Mouse (Mus musculus) cerebellum, postnatal 36 days (tissue): Measurements from ENCODE around the gene Mlph.
A peak's percentile ranks its signal among the peaks of the same experiment; 100 is the strongest.

Source experiments
- DNase-seq, 2 experiments: peaks; one replicate each; pipeline ENCODE4 v3.0.0; 2021 to 2022; ENCODE audit warnings: mixed read lengths in 2 of 2

Gene Mlph

DNA sequence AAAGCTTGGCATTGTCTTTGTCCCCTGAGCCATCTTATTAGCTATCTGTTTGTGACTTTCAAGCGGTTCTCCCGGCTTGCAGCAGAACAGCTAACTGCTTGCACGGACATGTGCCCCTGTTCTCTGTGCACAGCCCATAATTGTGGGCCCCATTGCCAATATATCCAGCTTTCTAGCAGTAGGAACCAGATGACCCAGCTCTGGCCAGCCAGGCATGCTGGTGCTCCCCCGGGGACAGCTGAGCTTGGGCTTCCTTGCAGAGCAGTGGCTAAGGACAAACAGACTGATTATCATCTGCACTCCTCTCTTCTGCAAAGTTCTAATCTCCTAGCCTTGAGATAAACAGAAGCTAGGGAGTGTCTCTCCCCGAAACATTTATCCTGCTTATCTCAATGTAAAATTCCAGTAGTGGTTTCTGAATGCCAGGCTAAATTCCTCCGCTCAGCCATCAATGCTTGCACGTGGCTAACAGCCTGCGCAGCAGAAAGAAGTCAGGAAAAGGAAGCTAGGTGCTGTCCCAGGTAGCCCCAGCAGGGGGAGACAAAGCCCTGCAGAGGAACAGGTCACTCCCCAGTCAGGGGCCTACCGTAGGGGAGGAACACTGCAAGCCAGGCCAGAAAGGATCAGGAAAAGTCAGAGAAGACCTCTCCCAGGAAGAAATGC lies 58.2 kb downstream of the Mlph start:
- peak; percentile 93 to 94 for DNase-seq

DNA sequence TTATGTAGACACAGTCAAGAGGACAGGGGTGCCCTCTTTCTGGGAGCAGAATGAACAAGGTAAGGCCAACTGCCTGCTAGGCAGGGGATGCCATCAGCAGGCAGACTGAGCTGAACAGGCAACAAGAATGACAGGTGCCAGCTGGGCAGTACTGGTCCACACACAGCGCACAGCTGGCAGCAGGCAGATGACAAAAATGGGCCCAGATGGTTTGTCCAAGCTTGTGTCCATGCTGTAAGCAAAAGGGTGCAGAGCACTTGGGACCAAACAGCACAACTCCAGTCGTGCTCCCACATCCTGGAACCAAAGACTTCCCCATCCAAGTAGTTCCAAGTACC lies 58.7 kb downstream of the Mlph start:
- DNase-seq = no peak

DNA sequence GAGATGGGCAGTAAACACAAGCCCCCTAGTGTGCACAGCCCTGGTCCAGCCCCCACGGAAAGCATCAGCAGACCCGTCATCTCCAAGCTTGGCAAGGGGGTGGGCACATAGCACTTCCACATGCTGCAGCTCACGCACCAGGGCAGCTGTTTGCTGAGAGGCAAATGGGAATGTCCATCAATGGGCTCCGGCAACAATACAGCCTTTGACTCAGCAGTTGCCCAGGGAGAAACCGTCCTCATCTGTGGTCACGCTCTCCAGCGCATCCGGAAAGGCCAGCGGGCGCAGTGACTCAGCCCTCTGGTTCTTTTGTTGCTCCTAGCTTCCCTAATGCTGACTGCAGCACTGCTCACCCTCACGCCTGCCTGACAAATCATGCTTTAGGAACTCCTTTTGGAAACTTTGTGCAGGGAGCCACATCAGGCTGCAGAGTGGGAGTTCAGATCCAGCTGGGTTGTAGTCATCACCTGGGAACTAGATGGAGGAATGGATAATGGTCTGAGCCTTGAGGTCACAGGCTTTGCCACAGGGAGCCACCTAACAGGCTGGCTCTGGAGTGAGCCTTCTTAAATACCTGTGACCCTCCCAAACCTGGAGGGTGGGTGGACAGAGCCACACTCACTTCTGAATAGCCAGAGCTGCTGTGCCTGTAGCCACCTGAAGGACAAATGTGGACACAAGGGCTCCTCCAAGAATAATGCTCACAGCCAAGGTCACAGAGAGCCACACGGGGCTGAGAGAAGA lies 60.2 kb downstream of the Mlph start:
- DNase-seq = no peak

DNA sequence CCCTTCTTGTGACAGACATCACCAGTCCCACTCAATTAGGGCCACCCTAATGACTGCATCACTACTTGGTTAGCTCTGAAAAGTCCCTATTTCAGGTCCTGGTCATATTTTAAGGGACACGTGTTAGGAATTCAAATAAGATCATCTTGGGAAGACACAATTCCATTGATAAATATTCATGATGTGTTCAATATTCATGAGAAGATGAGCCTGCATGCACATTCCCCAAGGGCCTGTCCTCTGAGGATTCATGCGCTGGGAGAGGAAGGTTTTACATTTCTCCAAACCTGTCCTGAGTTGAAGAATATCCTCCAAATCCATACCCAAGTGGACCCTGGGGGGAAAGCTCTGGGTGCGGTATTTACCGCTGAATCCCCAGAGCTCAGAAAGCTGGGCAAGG lies 61.1 kb downstream of the Mlph start:
- no peak for DNase-seq

DNA sequence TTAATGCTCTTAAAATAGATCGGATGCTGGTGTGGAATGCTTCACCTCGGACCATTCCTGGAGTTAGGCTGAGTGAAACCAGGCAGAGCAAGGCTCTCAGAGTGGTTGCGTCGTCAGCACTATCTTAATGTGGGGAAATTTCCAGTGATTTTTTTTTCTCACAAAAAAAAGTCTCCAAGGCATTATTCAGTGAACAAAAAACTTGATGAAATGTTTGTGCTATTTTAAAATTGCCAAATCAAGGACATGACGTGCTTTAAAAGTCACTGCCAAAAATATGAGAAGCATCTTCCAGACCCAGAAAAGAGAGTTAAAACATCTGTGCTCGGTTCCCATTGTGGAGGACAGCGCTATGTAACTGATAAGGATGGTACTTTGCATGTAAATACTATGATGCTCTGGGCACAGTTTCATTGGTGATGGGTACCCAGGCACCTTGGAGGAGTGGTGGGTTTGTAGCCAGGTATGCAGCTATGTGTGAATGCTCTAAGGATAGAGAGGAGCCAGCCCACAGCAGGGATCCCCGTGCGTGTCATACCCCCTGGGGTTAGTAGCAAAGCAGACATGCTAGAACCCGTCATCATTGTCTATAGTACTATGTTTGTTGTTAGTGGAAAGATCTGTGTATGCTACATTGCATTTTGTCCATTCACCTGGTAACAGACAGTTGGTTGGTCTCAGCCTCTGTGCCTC lies 65.9 kb downstream of the Mlph start:
- DNase-seq = no peak

DNA sequence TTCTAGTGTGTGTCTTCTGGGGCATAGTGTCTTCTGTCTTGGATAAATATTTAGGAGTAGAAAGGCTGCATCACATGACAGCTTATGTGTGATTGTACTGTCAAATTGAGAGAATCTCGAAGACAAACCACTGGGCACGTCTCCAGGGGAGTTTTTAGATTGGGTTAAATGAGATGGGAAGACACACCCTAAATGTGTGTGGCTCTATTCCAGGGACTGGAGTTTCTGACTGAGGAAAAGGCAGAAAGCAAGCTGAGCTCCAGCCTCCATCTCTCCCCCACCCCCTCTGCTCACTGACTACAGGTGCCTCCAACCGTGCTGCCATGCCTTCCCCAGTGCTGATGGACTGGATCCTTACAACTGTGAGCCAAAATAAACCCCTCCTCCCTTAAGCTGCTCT lies 66.5 kb downstream of the Mlph start:
- DNase-seq = no peak

DNA sequence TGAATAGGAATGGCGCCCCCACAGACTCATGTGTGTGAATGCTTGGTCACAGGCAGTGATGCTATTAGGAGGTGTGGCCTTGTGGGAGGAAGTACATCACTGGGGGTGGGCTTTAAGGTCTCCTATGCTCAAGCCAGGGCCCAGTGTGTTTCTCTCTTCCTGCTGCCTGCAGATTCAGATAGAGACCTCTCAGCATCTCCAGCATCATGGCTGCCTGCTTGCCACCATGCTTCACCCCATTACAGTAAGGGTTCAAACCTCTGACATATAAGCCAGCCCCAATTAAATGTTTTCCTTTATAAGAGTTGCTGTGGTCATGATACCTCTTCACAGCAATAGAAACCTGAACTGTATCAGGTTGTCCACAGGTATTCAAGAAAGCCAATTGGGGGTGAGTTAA lies 81.0 kb downstream of the Mlph start:
- DNase-seq = no peak

DNA sequence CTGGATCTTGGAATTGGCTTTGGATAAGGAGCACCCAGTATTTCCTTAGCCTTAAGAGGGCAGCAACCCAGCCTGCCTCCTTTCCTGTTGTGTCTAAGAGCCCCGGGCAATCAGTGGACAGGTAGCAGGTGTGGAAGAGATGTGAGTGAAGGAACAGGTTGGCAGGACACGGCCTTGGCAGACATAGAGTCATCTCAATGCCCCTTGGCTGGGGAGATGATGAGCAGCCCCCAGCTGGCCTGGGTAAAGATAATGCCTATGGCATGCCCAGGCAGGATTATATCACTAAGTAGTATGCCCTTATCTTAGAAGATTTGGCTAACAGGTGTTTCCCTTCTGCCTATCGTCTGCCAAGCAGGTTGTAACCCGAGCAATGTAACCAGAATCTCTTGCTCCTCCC lies 82.3 kb downstream of the Mlph start:
- no peak for DNase-seq

DNA sequence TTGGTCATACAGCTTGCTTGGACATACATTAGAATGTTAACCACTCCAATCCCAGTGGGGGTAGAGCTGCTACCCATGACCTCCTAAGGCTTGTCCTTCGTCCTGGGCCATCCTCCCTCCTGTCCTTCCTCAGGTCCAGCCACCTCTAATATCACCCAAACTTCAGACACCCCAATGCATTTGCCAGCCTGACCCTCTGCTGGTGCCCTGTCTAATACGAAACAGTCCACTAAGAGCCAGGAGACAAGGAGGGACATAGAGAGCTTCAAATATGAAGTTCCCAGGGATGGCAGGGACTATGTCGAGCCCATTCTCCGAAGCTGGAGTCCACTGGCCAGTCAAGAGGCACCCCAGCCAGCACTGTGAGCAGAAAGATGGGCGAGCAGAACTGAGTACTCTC lies 82.8 kb downstream of the Mlph start:
- no peak for DNase-seq

DNA sequence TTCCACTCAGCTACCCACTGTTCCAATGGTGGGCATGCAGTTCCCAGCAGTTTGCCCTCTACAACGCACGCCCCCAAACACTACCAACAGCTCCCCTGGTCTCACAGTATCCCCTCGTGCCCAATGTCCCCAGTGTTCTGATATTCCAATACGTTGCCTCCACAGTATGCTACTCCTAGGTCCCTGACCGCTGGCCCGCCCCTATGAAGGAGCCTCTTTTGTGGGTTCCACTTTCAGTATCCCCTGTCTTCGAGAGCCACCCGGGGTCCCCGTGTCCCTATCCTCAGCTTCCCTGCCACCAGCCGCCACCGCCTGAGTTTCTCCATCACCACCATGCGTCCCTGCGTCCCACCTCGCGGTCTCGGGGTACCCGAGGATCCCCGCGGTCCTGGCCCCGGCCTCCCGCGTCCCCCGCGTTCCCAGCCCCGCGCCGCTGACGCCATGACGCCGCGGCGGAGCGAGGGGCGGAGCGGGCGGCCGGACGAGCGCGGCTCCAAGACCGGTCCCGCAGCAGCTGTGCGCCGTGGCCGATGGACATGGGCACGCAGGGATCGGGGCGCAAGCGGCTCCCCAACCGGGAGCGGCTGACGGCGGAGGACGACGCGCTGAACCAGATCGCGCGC lies 83.5 kb downstream of the Mlph start, which contains the start of gene Lrrfip1:
Gene Lrrfip1 (plus strand): TSS at position 470 of the 623 bp plus-strand sequence.
- DNase-seq = peak; percentile 47 to 54

DNA sequence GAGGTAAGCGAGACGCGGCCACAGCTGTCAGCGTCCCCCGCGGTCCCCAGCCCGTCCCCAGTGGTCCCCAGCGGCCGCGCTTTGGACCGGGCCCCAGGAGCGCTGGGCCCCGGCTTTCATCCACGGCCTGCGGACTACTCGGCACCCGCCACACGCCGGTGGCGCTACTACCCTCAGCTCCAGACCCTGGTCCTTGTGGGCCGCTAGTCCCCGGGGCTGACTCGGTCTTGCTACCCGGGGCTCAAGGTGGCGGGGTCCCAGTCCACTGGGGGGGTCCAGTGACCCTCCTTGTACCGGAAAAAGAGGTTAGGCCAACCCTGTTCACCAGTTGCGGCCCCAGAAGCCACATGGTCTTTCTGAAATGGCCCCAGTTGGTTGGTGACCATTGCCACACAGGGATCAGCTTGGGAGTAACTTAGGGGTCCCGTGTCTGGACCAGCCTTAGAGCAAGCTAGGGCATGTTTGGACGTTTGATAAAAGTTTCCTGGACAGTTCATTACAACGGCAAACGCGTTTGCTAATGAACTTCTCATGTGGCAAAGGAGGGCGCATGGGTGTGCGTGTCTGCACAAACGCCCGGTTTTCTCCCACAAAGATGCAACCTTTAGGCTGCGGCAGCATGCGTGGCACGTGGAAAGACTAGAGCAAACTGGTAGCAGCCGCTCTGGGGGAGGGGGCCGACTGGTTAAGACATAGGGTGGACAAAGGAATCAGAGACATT lies 84.2 kb downstream of the Mlph start:
- no peak for DNase-seq

DNA sequence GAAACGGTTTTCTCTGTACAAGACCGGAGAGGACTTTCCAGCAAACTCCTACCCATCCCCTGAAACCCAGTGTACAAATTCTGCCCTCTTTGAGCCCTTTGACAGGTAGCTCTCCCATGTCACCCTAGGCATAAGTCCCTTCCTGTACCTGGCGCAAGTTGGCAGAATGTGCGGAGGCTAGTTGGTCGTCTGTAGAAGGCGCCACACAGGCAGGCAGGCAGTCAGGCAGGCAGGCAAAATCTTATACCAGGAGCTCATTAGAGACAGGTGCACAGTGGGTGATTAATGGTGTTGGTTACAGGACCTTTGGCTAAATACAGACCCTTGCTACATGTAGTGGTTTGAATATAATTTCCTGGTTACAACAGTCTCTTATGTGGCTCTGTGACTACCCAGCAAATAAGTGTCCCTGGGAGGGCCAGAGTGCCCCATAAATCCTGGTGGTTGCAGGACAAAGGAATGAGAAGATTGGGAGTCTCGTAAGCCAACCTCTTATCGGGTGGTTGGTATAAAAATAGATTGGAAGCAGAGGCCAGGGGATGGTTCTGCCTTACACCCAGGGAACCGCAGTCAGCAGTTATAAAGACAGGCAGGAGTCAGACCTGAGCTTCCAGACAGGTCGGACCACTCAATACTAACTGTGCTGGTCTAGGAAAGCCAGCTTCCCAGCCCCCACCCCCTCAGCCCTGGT lies 85.2 kb downstream of the Mlph start:
- no peak for DNase-seq
